Mouse (Mus musculus) CH12.LX (cell line): ENCODE results near the gene Pcca. TPM values are rescaled to one million over a fixed set of nuclear protein-coding genes. Genes with fewer than 3 reads are reported as not detected.

ENCODE experiments used
- DNase-seq: peaks from one replicate; pipeline ENCODE4 v3.0.0-alpha.2; 2013; ENCODE audit errors: extremely low read depth
- H3K27ac ChIP-seq: 2 replicates; pipeline ENCODE4 v1.5.1; 2012; ENCODE audit warnings: low read depth, mild to moderate bottlenecking, control low read depth, moderate library complexity; ENCODE audit not compliant: insufficient read depth
- H3K27me3 ChIP-seq: replicated peaks from 2 replicates; pipeline ENCODE3; 2012; ENCODE audit warnings: inconsistent platforms
- H3K36me3 ChIP-seq, 2 experiments: replicated peaks in 1 of 2; 2 replicates each; pipeline versions ENCODE3 to v1.6.1; 2012; ENCODE audit warnings: inconsistent platforms in 1 of 2, low read length in 1 of 2, mild to moderate bottlenecking in 1 of 2, mixed read lengths in 1 of 2, moderate library complexity in 1 of 2; ENCODE audit not compliant: control insufficient read depth in 1 of 2, insufficient read depth in 1 of 2
- H3K4me1 ChIP-seq, 2 experiments: 2 replicates each; pipeline ENCODE4 v1.6.1; 2012; ENCODE audit warnings: inconsistent platforms in 1 of 2, moderate library complexity in 1 of 2; ENCODE audit not compliant: insufficient read depth in 2 of 2, control insufficient read depth in 1 of 2
- H3K4me2 ChIP-seq: 2 replicates; pipeline ENCODE4 v1.6.1; 2012; ENCODE audit warnings: low read depth, mild to moderate bottlenecking, control low read depth; ENCODE audit not compliant: poor library complexity, insufficient read depth, severe bottlenecking
- H3K4me3 ChIP-seq, 3 experiments: fragments of 150-350 bp in 1 of 3; sonication (generic) in 1 of 3; replicated peaks in 1 of 3; 2 replicates each; pipeline versions ENCODE3 to v1.5.1; 2011 to 2012; ENCODE audit warnings: low read depth in 2 of 3, low read length in 2 of 3, mild to moderate bottlenecking in 2 of 3, moderate library complexity in 2 of 3, control low read depth in 1 of 3, improper control_type of control experiment in 1 of 3, inconsistent platforms in 1 of 3, mixed read lengths in 1 of 3; ENCODE audit not compliant: poor library complexity in 1 of 3
- H3K79me2 ChIP-seq: replicated peaks from 2 replicates; pipeline ENCODE4 v1.6.1; 2012; ENCODE audit warnings: mild to moderate bottlenecking, moderate library complexity; ENCODE audit not compliant: control insufficient read depth, poor library complexity, insufficient read depth, severe bottlenecking; ENCODE audit errors: extremely low read depth
- H3K9ac ChIP-seq: 2 replicates; pipeline ENCODE4 v1.6.1; 2012; ENCODE audit warnings: low read depth, mild to moderate bottlenecking, control low read depth, moderate library complexity; ENCODE audit not compliant: insufficient read depth
- H3K9me3 ChIP-seq: replicated peaks from 2 replicates; pipeline ENCODE3; 2012; ENCODE audit warnings: low read length, inconsistent platforms, mixed read lengths
- CHD1 ChIP-seq: IDR thresholded peaks from 2 replicates; pipeline ENCODE4 v1.6.1; 2012; ENCODE audit warnings: low read depth, low read length, improper control_type of control experiment, inconsistent platforms
- CTCF ChIP-seq, 2 experiments: IDR thresholded peaks in 1 of 2; conservative IDR thresholded peaks in 1 of 2; 2 replicates each; pipeline ENCODE4 v1.5.1; 2011 to 2012; ENCODE audit warnings: low read depth in 2 of 2, low read length in 2 of 2, improper control_type of control experiment in 1 of 2, inconsistent platforms in 1 of 2, mild to moderate bottlenecking in 1 of 2, moderate library complexity in 1 of 2
- ELF1 ChIP-seq: IDR thresholded peaks from 2 replicates; pipeline ENCODE4 v1.6.1; 2014; ENCODE audit warnings: low read depth, mild to moderate bottlenecking, inconsistent platforms, low read length, improper control_type of control experiment
- EP300 ChIP-seq: IDR thresholded peaks from 2 replicates; pipeline ENCODE4 v1.6.1; 2011; ENCODE audit warnings: low read length, improper control_type of control experiment
- ETS1 ChIP-seq: conservative IDR thresholded peaks from 2 replicates; pipeline ENCODE4 v1.6.1; 2012; ENCODE audit warnings: low read depth, mild to moderate bottlenecking, inconsistent platforms, low read length, improper control_type of control experiment, moderate library complexity
- HCFC1 ChIP-seq: IDR thresholded peaks from 2 replicates; pipeline ENCODE4 v1.6.1; 2012; ENCODE audit warnings: low read depth, mild to moderate bottlenecking, inconsistent platforms, low read length, improper control_type of control experiment
- JUN ChIP-seq: IDR thresholded peaks from 2 replicates; pipeline ENCODE4 v1.6.1; 2011; ENCODE audit warnings: low read depth, mild to moderate bottlenecking, low read length, improper control_type of control experiment, moderate library complexity; ENCODE audit not compliant: insufficient read depth
- JUND ChIP-seq: conservative IDR thresholded peaks from 2 replicates; pipeline ENCODE4 v1.6.1; 2011; ENCODE audit warnings: low read depth, low read length, improper control_type of control experiment
- MAFK ChIP-seq: IDR thresholded peaks from 2 replicates; pipeline ENCODE4 v1.6.1; 2011; ENCODE audit warnings: low read length, improper control_type of control experiment; ENCODE audit not compliant: insufficient replicate concordance
- MAX ChIP-seq: IDR thresholded peaks from 2 replicates; pipeline ENCODE4 v1.6.1; 2011; ENCODE audit warnings: low read length, improper control_type of control experiment
- MAZ ChIP-seq: IDR thresholded peaks from 2 replicates; pipeline ENCODE4 v1.6.1; 2012; ENCODE audit warnings: low read depth, mild to moderate bottlenecking, inconsistent platforms, low read length, improper control_type of control experiment, moderate library complexity
- MXI1 ChIP-seq: IDR thresholded peaks from 2 replicates; pipeline ENCODE4 v1.6.1; 2011; ENCODE audit warnings: mild to moderate bottlenecking, low read depth, low read length, improper control_type of control experiment
- MYC ChIP-seq: IDR thresholded peaks from 2 replicates; pipeline ENCODE4 v1.6.1; 2011; ENCODE audit warnings: low read depth, mild to moderate bottlenecking, improper control_type of control experiment, low read length
- POLR2A ChIP-seq: IDR thresholded peaks from 2 replicates; pipeline ENCODE4 v1.6.1; 2011; ENCODE audit warnings: low read depth, mild to moderate bottlenecking, improper control_type of control experiment, low read length
- POLR2AphosphoS2 ChIP-seq: IDR thresholded peaks from 2 replicates; pipeline ENCODE4 v1.6.1; 2011; ENCODE audit warnings: low read depth, low read length, improper control_type of control experiment
- RAD21 ChIP-seq: IDR thresholded peaks from 2 replicates; pipeline ENCODE4 v1.6.1; 2011; ENCODE audit warnings: low read depth, mild to moderate bottlenecking, low read length, improper control_type of control experiment, moderate library complexity
- RCOR1 ChIP-seq: conservative IDR thresholded peaks from 2 replicates; pipeline ENCODE4 v1.6.1; 2012; ENCODE audit warnings: low read depth, mild to moderate bottlenecking, inconsistent platforms, low read length, improper control_type of control experiment
- TCF12 ChIP-seq: IDR thresholded peaks from 2 replicates; pipeline ENCODE4 v1.6.1; 2014; ENCODE audit warnings: low read depth, mild to moderate bottlenecking, inconsistent platforms, low read length, improper control_type of control experiment
- USF1 ChIP-seq: IDR thresholded peaks from 2 replicates; pipeline ENCODE4 v1.6.1; 2014; ENCODE audit warnings: low read depth, mild to moderate bottlenecking, inconsistent platforms, low read length, improper control_type of control experiment
- ZC3H11A ChIP-seq: IDR thresholded peaks from 2 replicates; pipeline ENCODE4 v1.6.1; 2012; ENCODE audit warnings: low read depth, mild to moderate bottlenecking, inconsistent platforms, low read length, improper control_type of control experiment
- ZMIZ1 ChIP-seq: IDR thresholded peaks from 2 replicates; pipeline ENCODE4 v1.6.1; 2012; ENCODE audit warnings: low read depth, mild to moderate bottlenecking, inconsistent platforms, low read length, improper control_type of control experiment
- ZNF384 ChIP-seq: IDR thresholded peaks from 2 replicates; pipeline ENCODE4 v1.6.1; 2012; ENCODE audit warnings: low read depth, low read length, improper control_type of control experiment, inconsistent platforms
- dilution Hi-C: fragments of 300-500 bp; cut with MboI; formaldehyde crosslinking; loops from 2 replicates; pipeline ENCODE4 v1.14.3; 2020; ENCODE audit warnings: low sequenced_read_pairs; ENCODE audit not compliant: extremely low pct_unique_long_range_greater_than_20kb, extremely low pct_ligation_motif_present
- in situ Hi-C: fragments of 300-500 bp; cut with MboI; formaldehyde crosslinking; loops from 3 replicates; pipeline ENCODE4 v1.14.3; 2019; ENCODE audit warnings: low sequenced_read_pairs, low pct_ligation_motif_present, low pct_unique_long_range_greater_than_20kb, mixed read lengths
- polyA plus RNA-seq: library from polyadenylated mRNA; unstranded; fragments of >175 nt; gene quantifications from 2 replicates; pipeline ENCODE4 v1.2.1, GENCODE M21; 2012; ENCODE audit warnings: low read depth; ENCODE audit not compliant: insufficient read length
- total RNA-seq, 2 experiments: library from RNA; depleted of rRNA; stranded (reverse); fragments of 300-350 nt in 1 of 2; fragments of >200 nt in 1 of 2; gene quantifications; 2 replicates each; pipeline ENCODE4 v1.2.3; 2012 to 2014

Pcca gene
- total and polyA plus RNA-seq, 3 experiments, result 11.2 to 39.0 (median 23.8) TPM

DNA sequence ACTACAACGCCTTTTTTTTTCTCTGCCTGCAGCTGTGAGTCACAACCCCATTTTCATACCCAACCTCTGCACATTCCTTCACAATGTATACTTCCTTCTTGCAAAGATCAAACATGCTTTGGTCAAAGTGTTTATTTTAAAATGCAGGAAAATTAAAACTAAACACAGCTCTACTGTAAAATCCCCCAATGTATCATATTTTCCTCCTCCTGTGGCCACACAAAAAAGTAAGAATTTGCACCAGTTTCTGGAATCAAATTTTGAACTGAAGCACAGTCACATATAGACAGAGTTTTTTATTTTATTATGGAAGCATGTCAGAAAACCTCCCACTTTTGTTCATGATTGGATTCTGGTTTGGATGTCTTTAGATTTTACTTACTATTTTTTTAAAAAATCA, 47.5 kb upstream of the Pcca start:
- H3K27ac ChIP-seq, result no peak overlapping the region
- H3K27me3 ChIP-seq, result no peaks in the 10 kb centered on the region
- no peak for DNase-seq
- dilution Hi-C loops, result no loop called here
- no peaks in the 10 kb centered on the region for H3K79me2 ChIP-seq
- no peaks in the 10 kb centered on the region for H3K36me3 ChIP-seq
- no peak overlapping the region for H3K4me2 ChIP-seq
- no peaks in the 10 kb centered on the region for H3K9me3 ChIP-seq
- no peak overlapping the region for H3K9ac ChIP-seq
- H3K4me1 ChIP-seq, result peaks cover 4 to 26% of the 10 kb centered on the region in 2 experiments; a peak in 2 of 4 replicates
- in situ Hi-C loops, result no loop called here
- TF ChIP-seq ZNF384 (peak; percentile 26; the same call in 1 of the 2 replicates), EP300 (peak; percentile 39; the same call in 1 of the 2 replicates), ETS1 (no peak)
- H3K4me3 ChIP-seq, result no peak overlapping the region

DNA sequence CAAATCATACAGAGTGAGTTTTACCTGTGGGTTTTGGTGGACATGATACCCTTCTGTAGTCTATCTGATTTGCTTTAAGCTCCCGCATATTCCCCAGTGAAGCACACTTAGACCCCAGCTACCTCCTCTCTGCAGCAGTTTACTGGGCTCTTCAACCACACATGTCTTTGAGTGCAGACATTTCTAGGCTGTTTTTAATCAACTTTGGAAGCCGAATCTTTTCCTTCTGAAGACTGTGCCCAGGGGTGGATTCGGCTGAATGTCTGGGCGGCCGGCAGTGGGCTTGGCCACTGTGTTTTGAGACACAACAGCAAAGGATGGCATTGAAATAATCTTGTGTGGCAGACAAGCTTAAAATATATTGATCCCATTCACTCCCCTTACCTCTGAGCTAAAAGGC, 46.8 kb upstream of the Pcca start:
- Histone ChIP-seq H3K4me1 (peaks cover 4 to 26% of the 10 kb centered on the region in 2 experiments; a peak in 2 of 4 replicates), H3K79me2 (no peaks in the 10 kb centered on the region), H3K9me3 (no peaks in the 10 kb centered on the region), H3K4me3 (no peak overlapping the region), H3K9ac (no peak overlapping the region), H3K27me3 (no peaks in the 10 kb centered on the region), H3K36me3 (no peaks in the 10 kb centered on the region), H3K27ac (no peak overlapping the region), H3K4me2 (no peak overlapping the region)
- DNase-seq, result no peak
- dilution Hi-C loops, result no loop called here
- no peak for TF ChIP-seq TCF12
- TF ChIP-seq ZMIZ1, result no peak
- no peak for TF ChIP-seq CTCF (conservative IDR thresholded peaks at IDR 0.05 in 1 of 2, IDR thresholded peaks at IDR 0.05 in 1 of 2; ENCODE audit: low read depth in 2 of 2, low read length in 2 of 2)
- no peak for TF ChIP-seq USF1
- TF ChIP-seq MAFK, result no peak
- no peak for TF ChIP-seq ZC3H11A
- no peak for TF ChIP-seq JUND
- TF ChIP-seq ELF1, result no peak
- no peak for TF ChIP-seq RAD21
- no peak for TF ChIP-seq JUN
- TF ChIP-seq EP300, result no peak
- TF ChIP-seq POLR2A, result no peak
- in situ Hi-C loops, result no loop called here

DNA sequence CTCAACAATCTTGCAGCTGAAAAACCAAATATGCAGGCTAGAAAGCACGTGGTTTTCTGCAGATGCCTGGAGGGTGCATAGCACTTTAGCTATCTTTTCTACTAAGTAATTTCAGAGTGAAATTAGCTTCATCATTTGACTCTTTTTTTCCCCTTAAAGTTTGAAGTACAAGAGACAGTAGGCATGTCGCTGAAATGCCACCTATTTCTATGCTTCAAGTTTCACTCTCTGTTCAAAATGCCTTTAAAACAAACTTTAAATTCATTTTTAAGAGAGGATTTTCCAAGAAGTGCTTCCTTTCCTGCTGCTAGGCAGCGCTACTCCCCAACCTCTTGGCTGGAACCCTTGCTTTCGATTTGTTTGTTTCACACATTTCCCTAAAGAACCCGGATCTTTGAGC, 45.1 kb upstream of the Pcca start:
- TF ChIP-seq MXI1 (peak; percentile 23; the same call in 1 of the 2 replicates), ETS1 (no peak), ZMIZ1 (no peak), HCFC1 (no peak), USF1 (no peak), MAX (peak; percentile 67; the same call in 1 of the 2 replicates), MAZ (no peak), MAFK (no peak), CTCF (conservative IDR thresholded peaks at IDR 0.05 in 1 of 2, IDR thresholded peaks at IDR 0.05 in 1 of 2; ENCODE audit: low read depth in 2 of 2, low read length in 2 of 2) (no peak), POLR2AphosphoS2 (no peak), MYC (no peak), CHD1 (0 out of 2 replicates have a peak, but pooled peaks have one; percentile 49), RCOR1 (no peak)
- peak overlapping the region; percentile 33; the same call in 1 of the 2 replicates for H3K9ac ChIP-seq
- no peaks in the 10 kb centered on the region for H3K79me2 ChIP-seq
- peak overlapping the region; percentile 87 for H3K4me2 ChIP-seq
- H3K36me3 ChIP-seq, result no peaks in the 10 kb centered on the region
- peaks cover 4 to 18% of the 10 kb centered on the region in 2 experiments; a peak in 2 of 4 replicates for H3K4me1 ChIP-seq
- no peaks in the 10 kb centered on the region for H3K27me3 ChIP-seq
- H3K4me3 ChIP-seq, result no peak overlapping the region
- no peak overlapping the region for H3K27ac ChIP-seq
- dilution Hi-C loops (no loop called here), in situ Hi-C loops (no loop called here)
- H3K9me3 ChIP-seq, result no peaks in the 10 kb centered on the region
- DNase-seq, result no peak
